Mouse (Mus musculus) embryonic facial prominence, embryonic 10.5 days (tissue): ENCODE data around the gene Tex2. TPM values are rescaled to one million over a fixed set of nuclear protein-coding genes. Genes with fewer than 3 reads are reported as not detected.
"Not testable (repeated sequence)": the region's sequence is repeated elsewhere in the genome, so short reads cannot be mapped to it uniquely, and the experiment has no call there.

ENCODE experiments used
- DNase-seq: peaks from one replicate; pipeline ENCODE4 v3.0.0-alpha.2; 2017; ENCODE audit warnings: low spot score
- H3K27ac ChIP-seq: fragments of 300-500 bp; sonication (generic); replicated peaks from 2 replicates; pipeline ENCODE4 v1.5.1; 2016; ENCODE audit warnings: mild to moderate bottlenecking
- H3K27me3 ChIP-seq: fragments of 300-500 bp; sonication (generic); replicated peaks from 2 replicates; pipeline ENCODE4 v1.6.1; 2016; ENCODE audit warnings: low read depth, mild to moderate bottlenecking; ENCODE audit not compliant: poor library complexity, severe bottlenecking
- H3K36me3 ChIP-seq: fragments of 300-500 bp; sonication (generic); replicated peaks from 2 replicates; pipeline ENCODE4 v1.6.1; 2016; ENCODE audit warnings: mild to moderate bottlenecking, moderate library complexity
- H3K4me1 ChIP-seq: fragments of 300-500 bp; sonication (generic); 2 replicates; pipeline ENCODE4 v1.6.1; 2016
- H3K4me3 ChIP-seq: fragments of 300-500 bp; sonication (generic); 2 replicates; pipeline ENCODE4 v1.5.1; 2016; ENCODE audit warnings: mild to moderate bottlenecking, moderate library complexity
- H3K9me3 ChIP-seq: fragments of 300-500 bp; sonication (generic); 2 replicates; pipeline ENCODE4 v1.6.1; 2016; ENCODE audit warnings: mild to moderate bottlenecking
- WGBS: fragments of 180-500 bp; shearing (Covaris S2); methylation state at CpG from one replicate; pipeline ENCODE4 v1.1.7; 2016; 5-methylcytosine and 5-hydroxymethylcytosine counted together
- polyA plus RNA-seq: library from polyadenylated mRNA; unstranded; fragments of >200 nt; fragmentation: Nextera tagmentation; extraction: Ambion mirVana; gene quantifications from 2 replicates; pipeline ENCODE4 v1.2.1, GENCODE M21; 2016

Tex2 gene
- polyA plus RNA-seq, 1 experiment from 2014 or later, result 6.8 TPM

GRCm38 (mm10) chr11:106506211-106506610, 107.0 kb downstream of the Tex2 start:
- no peak for DNase-seq
- Histone ChIP-seq H3K27me3 (no peaks in the 10 kb centered on the region), H3K4me1 (peaks cover 14% of the 10 kb centered on the region), H3K9me3 (no peaks in the 10 kb centered on the region), H3K36me3 (peaks cover 35% of the 10 kb centered on the region), H3K4me3 (no peak overlapping the region), H3K27ac (no peak overlapping the region)
- WGBS, result 86% methylated on average over 6 of the region's 6 CpGs

- no peaks in the 10 kb centered on the region for H3K9me3 ChIP-seq
- DNase-seq, result no peak
- peaks cover 17% of the 10 kb centered on the region for H3K4me1 ChIP-seq
- no peaks in the 10 kb centered on the region for H3K27me3 ChIP-seq
- peaks cover 18% of the 10 kb centered on the region for H3K36me3 ChIP-seq
- no peak overlapping the region for H3K27ac ChIP-seq
- no peak overlapping the region for H3K4me3 ChIP-seq
Measured at GRCm38 (mm10) chr11:106504129-106504528, 109.1 kb downstream of the Tex2 start.

- peaks cover 17% of the 10 kb centered on the region for H3K4me1 ChIP-seq
- H3K27me3 ChIP-seq, result no peaks in the 10 kb centered on the region
- H3K4me3 ChIP-seq, result no peak overlapping the region
- H3K36me3 ChIP-seq, result peaks cover 10% of the 10 kb centered on the region
- no peak overlapping the region for H3K27ac ChIP-seq
- H3K9me3 ChIP-seq, result no peaks in the 10 kb centered on the region
- WGBS, result 85% methylated on average over 4 of the region's 4 CpGs
- no peak for DNase-seq
Measured at GRCm38 (mm10) chr11:106503425-106503717, 109.9 kb downstream of the Tex2 start.

- 59% methylated on average over 13 of the region's 13 CpGs for WGBS
- Histone ChIP-seq H3K27me3 (no peaks in the 10 kb centered on the region), H3K9me3 (no peaks in the 10 kb centered on the region), H3K4me3 (0 out of 2 replicates have a peak overlapping the region, but pooled peaks have one; percentile 86), H3K27ac (peak overlapping the region; percentile 51), H3K36me3 (peaks cover 7% of the 10 kb centered on the region), H3K4me1 (peaks cover 17% of the 10 kb centered on the region)
- no peak for DNase-seq
Measured at GRCm38 (mm10) chr11:106502631-106503424, 110.4 kb downstream of the Tex2 start.

GRCm38 (mm10) chr11:106502159-106502505, 111.1 kb downstream of the Tex2 start:
- H3K4me3 ChIP-seq, result peak overlapping the region; percentile 86
- H3K9me3 ChIP-seq, result no peaks in the 10 kb centered on the region
- H3K27ac ChIP-seq, result peak overlapping the region; percentile 99
- H3K36me3 ChIP-seq, result 0 out of 2 replicates have a peak, but pooled peaks cover 2% of the 10 kb centered on the region
- DNase-seq, result no peak
- H3K27me3 ChIP-seq, result no peaks in the 10 kb centered on the region
- H3K4me1 ChIP-seq, result peaks cover 17% of the 10 kb centered on the region

- H3K27me3 ChIP-seq, result no peaks in the 10 kb centered on the region
- H3K4me3 ChIP-seq, result peak overlapping the region; percentile 86
- WGBS, result 1% methylated on average over 22 of the region's 22 CpGs
- H3K27ac ChIP-seq, result peak overlapping the region; percentile 99
- 0 out of 2 replicates have a peak, but pooled peaks cover 2% of the 10 kb centered on the region for H3K36me3 ChIP-seq
- peak; percentile 76 for DNase-seq
- H3K9me3 ChIP-seq, result no peaks in the 10 kb centered on the region
- peaks cover 17% of the 10 kb centered on the region for H3K4me1 ChIP-seq
Measured at GRCm38 (mm10) chr11:106501308-106502158, 111.7 kb downstream of the Tex2 start.

GRCm38 (mm10) chr11:106500393-106501307, 112.6 kb downstream of the Tex2 start:
- Histone ChIP-seq H3K27me3 (no peaks in the 10 kb centered on the region), H3K9me3 (no peaks in the 10 kb centered on the region), H3K27ac (peak overlapping the region; percentile 99), H3K36me3 (no peaks in the 10 kb centered on the region), H3K4me1 (peaks cover 17% of the 10 kb centered on the region), H3K4me3 (peak overlapping the region; percentile 86)
- WGBS, result under 1% methylated on average over 51 of the region's 55 CpGs
- peak; percentile 93 for DNase-seq

GRCm38 (mm10) chr11:106498739-106499379, 114.4 kb downstream of the Tex2 start:
- Histone ChIP-seq H3K27me3 (no peaks in the 10 kb centered on the region), H3K9me3 (no peaks in the 10 kb centered on the region), H3K4me1 (peaks cover 17% of the 10 kb centered on the region), H3K27ac (no peak overlapping the region), H3K36me3 (no peaks in the 10 kb centered on the region), H3K4me3 (no peak overlapping the region)
- 30% methylated on average over 4 of the region's 4 CpGs for WGBS
- no peak for DNase-seq

GRCm38 (mm10) chr11:106497926-106498325, 115.3 kb downstream of the Tex2 start:
- no peaks in the 10 kb centered on the region for H3K9me3 ChIP-seq
- 90% methylated on average over 2 of the region's 2 CpGs for WGBS
- DNase-seq, result no peak
- H3K4me3 ChIP-seq, result no peak overlapping the region
- no peak overlapping the region for H3K27ac ChIP-seq
- peaks cover 17% of the 10 kb centered on the region for H3K4me1 ChIP-seq
- H3K27me3 ChIP-seq, result no peaks in the 10 kb centered on the region
- H3K36me3 ChIP-seq, result no peaks in the 10 kb centered on the region

GRCm38 (mm10) chr11:106497009-106497408, 116.2 kb downstream of the Tex2 start:
- not testable (repeated sequence) for DNase-seq, H3K27me3 ChIP-seq, H3K36me3 ChIP-seq, H3K9me3 ChIP-seq, H3K4me3 ChIP-seq, H3K27ac ChIP-seq
- WGBS, result 91% methylated on average over 2 of the region's 2 CpGs
- H3K4me1 ChIP-seq, result peaks cover 12% of the 10 kb centered on the region

- Histone ChIP-seq H3K9me3 (no peaks in the 10 kb centered on the region), H3K27me3 (no peaks in the 10 kb centered on the region), H3K27ac (no peak overlapping the region), H3K4me3 (no peak overlapping the region), H3K36me3 (no peaks in the 10 kb centered on the region), H3K4me1 (peaks cover 7% of the 10 kb centered on the region)
- DNase-seq, result no peak
- WGBS, result 81% methylated on average over 7 of the region's 7 CpGs
Measured at GRCm38 (mm10) chr11:106492984-106493669, 120.1 kb downstream of the Tex2 start.
